Mouse (Mus musculus): ENCODE data around the gene Large1.

DNA sequence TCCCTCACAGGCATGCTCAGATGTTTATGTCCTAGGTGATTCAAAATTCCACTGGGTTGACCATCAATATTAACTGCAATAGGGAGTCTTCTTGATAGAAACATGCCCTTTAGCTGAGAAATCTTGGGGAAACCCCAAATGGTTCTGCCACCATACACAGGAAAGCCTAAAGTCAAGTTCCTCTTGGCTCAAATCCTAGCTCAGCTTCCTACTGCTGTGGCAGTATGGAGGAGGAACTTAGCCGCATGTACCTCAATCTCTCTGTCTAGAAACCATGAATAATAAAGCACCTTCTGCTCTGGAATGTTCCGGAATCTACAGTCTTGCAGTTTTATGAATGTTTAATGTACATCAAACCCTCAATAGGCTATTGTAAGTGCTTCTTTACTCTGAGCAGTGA is 39.4 kb downstream of the Large1 start:
- TF ChIP-seq POLR2A (IDR thresholded peaks at IDR 0.05; ENCODE audit: control insufficient read depth, extremely low read depth, insufficient read depth, low read length, poor library complexity) (no peak), CTCF (IDR thresholded peaks at IDR 0.05; ENCODE audit: borderline replicate concordance, control insufficient read depth, extremely low read depth, insufficient read depth, low read length, poor library complexity) (no peak)

All from thymus, adult 2 months (tissue).